Mouse (Mus musculus): ENCODE results near the gene Pign. TPM values are rescaled to one million over a fixed set of nuclear protein-coding genes. Genes with fewer than 3 reads are reported as not detected.

Pign gene
- total and polyA plus RNA-seq, 3 experiments, result 27.1 to 59.0 (median 36.1) TPM

GRCm38 (mm10) chr1:105563821-105564220 is 99.7 kb downstream of the Pign start:
- H3K79me2 ChIP-seq (ENCODE audit: control insufficient read depth, insufficient read depth, low read length, poor library complexity), result no peaks in the 10 kb centered on the region
- DNase-seq (ENCODE audit: low read depth, low spot score), result peak; percentile 42
- H3K4me1 ChIP-seq (ENCODE audit: control insufficient read depth in 1 of 2, insufficient read depth in 2 of 2, low read length in 2 of 2), result peaks cover 0 to 3% of the 10 kb centered on the region in 2 experiments; a peak in 3 of 4 replicates
- no peaks in the 10 kb centered on the region for H3K27me3 ChIP-seq (ENCODE audit: control insufficient read depth in 1 of 2, insufficient read depth in 2 of 2, low read length in 2 of 2)
- H3K36me3 ChIP-seq (ENCODE audit: control insufficient read depth in 1 of 2, insufficient read depth in 2 of 2, low read length in 2 of 2), result peaks cover 1 to 15% of the 10 kb centered on the region in 2 experiments; a peak in 3 of 4 replicates
- no peak overlapping the region for H3K27ac ChIP-seq (ENCODE audit: control insufficient read depth, low read depth, low read length)
- TF ChIP-seq GABPA (IDR thresholded peaks at IDR 0.05; ENCODE audit: low read depth, low read length), result no peak
- TF ChIP-seq RCOR1 (IDR thresholded peaks at IDR 0.05; ENCODE audit: low read depth, low read length), result no peak
- peak; percentile 44 for TF ChIP-seq SMC3 (IDR thresholded peaks at IDR 0.05; ENCODE audit: low read depth, low read length)
- peak; percentile 12; the same call in 1 of the 2 replicates for TF ChIP-seq RAD21 (IDR thresholded peaks at IDR 0.05; ENCODE audit: low read depth, low read length)
- no peak for TF ChIP-seq ZC3H11A (IDR thresholded peaks at IDR 0.05; ENCODE audit: low read depth, low read length)
- TF ChIP-seq TBP (IDR thresholded peaks at IDR 0.05; ENCODE audit: low read depth, low read length), result no peak
- TF ChIP-seq CTCF (IDR thresholded peaks at IDR 0.05 in 2 of 3, conservative IDR thresholded peaks at IDR 0.05 in 1 of 3; ENCODE audit: control insufficient read depth in 1 of 3, insufficient read depth in 1 of 3, low read depth in 2 of 3, low read length in 3 of 3, poor library complexity in 1 of 3, severe bottlenecking in 1 of 3), result peak in 2 of 3 experiments; percentile 37 to 47; a peak in 4 of 6 replicates
- no peak overlapping the region for H3K4me3 ChIP-seq (ENCODE audit: control insufficient read depth in 1 of 2, insufficient read depth in 1 of 2, low read depth in 2 of 2, low read length in 2 of 2)
- H3K9me3 ChIP-seq (replicated peaks; ENCODE audit: insufficient read depth, low read length), result no peaks in the 10 kb centered on the region
- H3K9ac ChIP-seq (ENCODE audit: control insufficient read depth, low read depth, low read length, poor library complexity, severe bottlenecking), result no peak overlapping the region

- H3K4me3 ChIP-seq (ENCODE audit: control insufficient read depth in 1 of 2, insufficient read depth in 1 of 2, low read depth in 2 of 2, low read length in 2 of 2), result no peak overlapping the region
- DNase-seq (ENCODE audit: low read depth, low spot score), result no peak
- TF ChIP-seq ZNF384 (IDR thresholded peaks at IDR 0.05; ENCODE audit: low read depth, low read length) (no peak), ZMIZ1 (IDR thresholded peaks at IDR 0.05; ENCODE audit: low read depth, low read length) (no peak), POLR2AphosphoS5 (IDR thresholded peaks at IDR 0.05; ENCODE audit: borderline replicate concordance, low read depth, low read length) (no peak), TCF12 (IDR thresholded peaks at IDR 0.05; ENCODE audit: low read depth, low read length) (no peak), CHD2 (IDR thresholded peaks at IDR 0.05; ENCODE audit: low read length) (no peak)
- H3K9me3 ChIP-seq (replicated peaks; ENCODE audit: insufficient read depth, low read length), result no peaks in the 10 kb centered on the region
- no peaks in the 10 kb centered on the region for H3K79me2 ChIP-seq (ENCODE audit: control insufficient read depth, insufficient read depth, low read length, poor library complexity)
- H3K9ac ChIP-seq (ENCODE audit: control insufficient read depth, low read depth, low read length, poor library complexity, severe bottlenecking), result no peak overlapping the region
- H3K4me1 ChIP-seq (ENCODE audit: control insufficient read depth in 1 of 2, insufficient read depth in 2 of 2, low read length in 2 of 2), result peaks cover 5 to 11% of the 10 kb centered on the region in 2 experiments
- peaks cover 2 to 21% of the 10 kb centered on the region in 2 experiments; a peak in 3 of 4 replicates for H3K36me3 ChIP-seq (ENCODE audit: control insufficient read depth in 1 of 2, insufficient read depth in 2 of 2, low read length in 2 of 2)
- H3K27ac ChIP-seq (ENCODE audit: control insufficient read depth, low read depth, low read length), result no peak overlapping the region
- no peaks in the 10 kb centered on the region for H3K27me3 ChIP-seq (ENCODE audit: control insufficient read depth in 1 of 2, insufficient read depth in 2 of 2, low read length in 2 of 2)
Observed at GRCm38 (mm10) chr1:105556078-105556477, 107.4 kb downstream of the Pign start.

- no peak overlapping the region for H3K27ac ChIP-seq (ENCODE audit: control insufficient read depth, low read depth, low read length)
- no peak overlapping the region for H3K9ac ChIP-seq (ENCODE audit: control insufficient read depth, low read depth, low read length, poor library complexity, severe bottlenecking)
- H3K27me3 ChIP-seq (ENCODE audit: control insufficient read depth in 1 of 2, insufficient read depth in 2 of 2, low read length in 2 of 2), result no peaks in the 10 kb centered on the region
- peak; percentile 54 for DNase-seq (ENCODE audit: low read depth, low spot score)
- H3K4me1 ChIP-seq (ENCODE audit: control insufficient read depth in 1 of 2, insufficient read depth in 2 of 2, low read length in 2 of 2), result peaks cover 5 to 11% of the 10 kb centered on the region in 2 experiments
- H3K4me3 ChIP-seq (ENCODE audit: control insufficient read depth in 1 of 2, insufficient read depth in 1 of 2, low read depth in 2 of 2, low read length in 2 of 2), result no peak overlapping the region
- H3K9me3 ChIP-seq (replicated peaks; ENCODE audit: insufficient read depth, low read length), result no peaks in the 10 kb centered on the region
- H3K36me3 ChIP-seq (ENCODE audit: control insufficient read depth in 1 of 2, insufficient read depth in 2 of 2, low read length in 2 of 2), result peaks cover 2 to 18% of the 10 kb centered on the region in 2 experiments; a peak in 3 of 4 replicates
- no peaks in the 10 kb centered on the region for H3K79me2 ChIP-seq (ENCODE audit: control insufficient read depth, insufficient read depth, low read length, poor library complexity)
- TF ChIP-seq EP300 (IDR thresholded peaks at IDR 0.05; ENCODE audit: low read depth in 1 of 2, low read length in 2 of 2) (peak; percentile 82 to 85), CHD1 (IDR thresholded peaks at IDR 0.05; ENCODE audit: low read depth, low read length) (no peak), ZMIZ1 (IDR thresholded peaks at IDR 0.05; ENCODE audit: low read depth, low read length) (no peak), GATA1 (IDR thresholded peaks at IDR 0.05; ENCODE audit: low read depth, low read length) (peak; percentile 93), RCOR1 (IDR thresholded peaks at IDR 0.05; ENCODE audit: low read depth, low read length) (peak; percentile 90), NELFE (IDR thresholded peaks at IDR 0.05; ENCODE audit: low read depth, low read length) (no peak), ELF1 (IDR thresholded peaks at IDR 0.05; ENCODE audit: low read depth, low read length) (no peak), ETS1 (IDR thresholded peaks at IDR 0.05; ENCODE audit: low read depth, low read length) (no peak), TCF12 (IDR thresholded peaks at IDR 0.05; ENCODE audit: low read depth, low read length) (peak; percentile 52; the same call in 1 of the 2 replicates), SIN3A (IDR thresholded peaks at IDR 0.05; ENCODE audit: low read length) (no peak), HCFC1 (IDR thresholded peaks at IDR 0.05; ENCODE audit: low read depth, low read length) (no peak), SMC3 (IDR thresholded peaks at IDR 0.05; ENCODE audit: low read depth, low read length) (0 out of 2 replicates have a peak, but pooled peaks have one; percentile 5), NRF1 (IDR thresholded peaks at IDR 0.05; ENCODE audit: insufficient read depth, low read depth, low read length, poor library complexity, severe bottlenecking) (no peak), MAZ (IDR thresholded peaks at IDR 0.05; ENCODE audit: low read depth, low read length) (no peak), TBP (IDR thresholded peaks at IDR 0.05; ENCODE audit: low read depth, low read length) (0 out of 2 replicates have a peak, but pooled peaks have one; percentile 16), MAX (IDR thresholded peaks at IDR 0.05; ENCODE audit: low read length) (no peak), MYC (IDR thresholded peaks at IDR 0.05; ENCODE audit: low read depth, low read length) (no peak), MAFK (IDR thresholded peaks at IDR 0.05; ENCODE audit: borderline replicate concordance, low read depth, low read length) (no peak; the same call in 1 of the 2 replicates)
Observed at GRCm38 (mm10) chr1:105555192-105555718, 108.2 kb downstream of the Pign start.
